Mouse (Mus musculus) c-Kit-negative CD71-positive TER-119-positive erythroid progenitor cells, embryonic 14.5 days (primary cell): ENCODE measurements around the gene Cabcoco1.

Source experiments
- DNase-seq: peaks from one replicate; pipeline ENCODE4 v3.0.0-alpha.2; 2013; ENCODE audit warnings: low read depth, low spot score

Cabcoco1 gene

DNA sequence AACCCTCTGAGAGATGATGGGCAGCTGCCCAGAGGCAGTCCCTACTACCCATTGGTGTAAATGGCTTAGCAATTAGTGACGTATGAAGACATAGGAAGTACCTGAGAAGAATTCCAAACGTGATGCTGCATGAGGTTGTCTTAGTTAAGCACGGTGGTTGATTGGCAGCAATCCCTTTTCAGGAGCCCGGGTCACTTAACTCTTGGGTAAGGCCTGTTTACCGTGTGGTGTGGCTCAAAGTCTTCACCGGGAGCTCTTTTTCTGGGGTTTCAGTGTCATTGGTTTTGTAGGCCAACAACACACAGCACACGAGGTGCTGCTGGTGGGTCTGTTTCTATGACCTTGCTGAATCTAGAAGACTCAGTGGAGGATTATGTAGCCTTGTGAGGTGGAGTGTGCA lies 105.9 kb downstream of the Cabcoco1 start:
- no peak for DNase-seq

DNA sequence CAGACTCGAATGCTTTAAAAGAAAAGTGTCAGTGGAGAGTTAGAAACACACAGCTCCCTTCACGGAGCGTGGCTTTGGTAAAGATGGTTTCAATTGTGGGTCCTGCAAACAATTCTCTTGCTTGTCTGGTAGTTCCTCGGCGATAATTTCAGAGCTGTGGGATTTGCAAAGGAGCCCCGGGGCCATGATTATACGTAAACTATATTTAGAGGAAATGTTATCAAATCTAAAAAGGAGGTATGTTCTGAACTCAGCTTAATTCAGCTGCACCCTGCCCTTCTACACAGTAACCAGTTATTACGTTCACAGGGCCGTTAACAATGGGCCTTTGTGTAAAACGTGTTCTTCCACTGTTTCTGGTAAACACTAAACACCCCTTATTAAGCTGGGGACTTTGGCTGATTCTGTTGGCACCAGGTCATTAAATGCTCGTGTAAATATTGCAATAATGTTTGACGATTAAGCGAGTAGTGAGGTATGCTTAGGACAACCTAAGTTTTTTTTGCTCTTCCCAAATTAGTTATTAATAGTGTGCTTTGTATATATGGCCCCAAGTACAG lies 106.6 kb downstream of the Cabcoco1 start:
- no peak for DNase-seq

DNA sequence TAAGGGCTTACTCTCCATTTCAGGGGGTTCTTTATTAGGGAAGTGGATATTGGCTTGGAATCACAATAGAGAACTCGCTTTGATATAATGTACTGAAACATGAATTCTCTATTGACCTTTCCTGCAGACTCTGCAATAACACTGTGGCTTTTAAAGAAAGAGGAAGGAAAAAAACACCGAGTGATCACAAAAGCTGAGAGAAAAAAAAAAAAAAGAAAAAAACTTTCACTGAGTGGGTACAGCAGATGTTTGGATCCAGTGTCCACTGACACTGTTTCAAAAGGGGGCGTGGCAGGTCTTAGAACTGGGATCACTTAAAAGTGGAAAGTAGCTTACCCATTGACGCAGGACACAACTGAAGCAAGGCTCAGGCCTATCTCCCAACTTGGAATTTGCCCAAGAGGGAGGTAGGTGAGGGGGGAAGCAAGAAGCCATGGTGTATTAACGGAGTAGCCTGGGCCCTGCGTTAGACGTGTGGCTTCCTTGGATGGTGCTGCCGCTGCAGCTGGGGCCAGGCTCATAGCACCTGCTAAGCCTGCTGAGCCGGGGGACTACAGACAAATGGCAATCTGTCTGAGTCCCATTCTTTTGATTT lies 107.6 kb downstream of the Cabcoco1 start:
- no peak for DNase-seq

DNA sequence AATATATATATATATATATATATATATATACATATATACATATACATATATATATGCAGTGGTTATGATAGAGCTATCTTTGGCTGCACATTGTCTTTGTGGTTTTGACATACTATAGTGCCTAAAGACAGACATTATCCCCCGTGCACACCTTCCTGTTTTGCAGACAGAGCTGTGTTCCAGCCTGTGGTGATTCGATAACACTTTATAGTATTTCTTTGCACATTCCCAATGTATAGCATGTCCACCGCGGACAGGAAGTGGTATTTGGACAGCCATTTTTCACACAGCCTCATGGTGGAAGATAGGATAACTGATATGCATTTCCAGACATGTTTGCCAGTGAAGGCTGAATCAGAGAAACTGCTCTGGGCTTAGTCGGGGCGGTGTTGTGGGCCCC lies 110.3 kb downstream of the Cabcoco1 start:
- no peak for DNase-seq

DNA sequence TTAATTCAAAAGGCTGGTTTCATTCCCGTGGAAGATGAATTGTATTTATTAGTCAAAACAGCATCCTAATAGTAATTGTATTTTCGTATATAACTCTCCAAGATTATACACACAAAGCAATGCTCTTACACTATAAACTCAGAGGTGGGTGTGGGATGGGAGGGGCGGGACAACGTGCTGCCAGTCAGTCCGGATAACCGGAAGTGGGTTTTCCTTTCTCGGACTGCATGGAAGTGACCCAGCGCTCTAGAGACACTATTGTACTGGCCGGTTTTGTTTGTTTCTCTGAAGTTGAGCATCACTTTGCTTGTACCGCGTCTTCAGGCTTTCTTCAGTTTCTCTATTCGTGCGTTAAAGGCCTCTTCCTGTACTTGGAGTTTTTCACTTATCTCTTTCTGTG lies 110.8 kb downstream of the Cabcoco1 start:
- DNase-seq: no peak

DNA sequence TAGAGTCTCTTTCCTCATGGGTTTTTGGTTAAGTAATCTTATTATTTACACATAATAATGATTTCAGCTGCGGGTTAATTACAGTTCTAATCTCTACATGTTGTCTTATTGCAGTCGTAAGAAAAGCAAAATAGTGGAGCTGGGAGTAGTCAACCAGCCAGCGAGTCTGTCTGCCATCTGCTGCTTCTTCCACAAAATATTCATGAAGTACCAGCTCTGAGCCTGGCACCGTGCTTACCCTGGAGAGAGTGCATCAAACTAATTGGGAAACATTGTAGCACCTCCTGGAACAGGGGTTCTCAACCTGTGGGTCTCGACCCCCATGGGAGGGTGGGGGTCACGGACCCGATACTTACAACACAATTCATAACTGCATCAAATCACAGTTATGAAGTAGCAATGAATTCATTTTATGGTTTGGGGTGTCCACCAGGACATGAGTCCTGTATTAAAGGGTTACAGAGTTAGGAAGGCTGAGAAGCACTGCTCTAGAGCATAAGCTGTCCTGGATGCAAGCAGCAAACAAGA lies 121.2 kb downstream of the Cabcoco1 start:
- no peak for DNase-seq

DNA sequence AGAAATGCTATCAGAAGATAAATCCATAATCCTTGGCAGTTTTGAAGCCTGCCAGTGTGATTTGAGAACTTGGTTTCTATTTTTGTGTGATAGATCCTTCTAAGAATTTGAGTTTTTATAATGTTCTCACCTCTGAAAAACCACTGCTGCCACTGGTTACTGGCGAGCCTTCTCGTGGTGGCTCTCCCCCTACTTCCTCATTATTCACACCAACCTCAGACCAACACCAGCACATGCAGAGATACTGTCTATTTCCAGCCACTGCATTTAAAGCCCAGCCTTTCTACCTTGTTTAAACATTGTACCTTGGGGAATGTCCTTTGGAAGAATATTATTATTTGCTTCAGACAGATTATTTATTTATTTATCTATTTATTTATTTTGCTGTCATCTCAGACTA lies 121.8 kb downstream of the Cabcoco1 start:
- no peak for DNase-seq

DNA sequence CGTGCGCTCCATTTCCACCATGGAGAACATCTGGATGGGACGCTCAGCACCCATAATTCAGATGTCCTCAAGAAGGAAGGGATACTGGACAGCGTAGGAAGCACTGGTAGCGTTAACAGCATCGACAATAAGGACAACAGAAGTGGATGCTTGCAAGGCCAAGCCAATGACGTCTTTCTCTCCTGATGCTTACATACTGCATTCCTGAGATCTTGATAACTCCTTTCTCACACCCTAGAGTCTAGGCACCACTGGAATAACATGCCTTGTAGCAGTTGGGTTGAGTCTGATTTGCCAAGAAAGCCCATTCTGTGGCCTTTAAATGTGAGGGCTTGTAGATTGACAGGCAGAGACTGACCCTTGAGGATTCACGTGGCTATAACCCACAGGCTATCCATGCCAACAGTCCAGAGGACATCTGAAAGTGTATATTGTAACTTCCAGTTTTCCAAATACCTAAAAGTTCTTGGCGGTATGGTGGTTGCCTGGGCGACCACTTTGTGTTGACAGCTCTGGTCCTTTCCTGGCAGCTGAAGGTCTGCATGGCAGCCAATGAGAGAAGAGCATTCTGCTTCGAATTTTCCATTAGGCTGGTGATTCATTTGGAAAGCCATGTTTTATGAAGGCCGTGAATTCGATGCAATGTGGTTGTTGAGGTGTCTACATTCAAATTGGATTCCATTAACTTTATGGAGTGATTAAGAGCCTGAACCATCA lies 124.5 kb downstream of the Cabcoco1 start:
- DNase-seq: no peak

DNA sequence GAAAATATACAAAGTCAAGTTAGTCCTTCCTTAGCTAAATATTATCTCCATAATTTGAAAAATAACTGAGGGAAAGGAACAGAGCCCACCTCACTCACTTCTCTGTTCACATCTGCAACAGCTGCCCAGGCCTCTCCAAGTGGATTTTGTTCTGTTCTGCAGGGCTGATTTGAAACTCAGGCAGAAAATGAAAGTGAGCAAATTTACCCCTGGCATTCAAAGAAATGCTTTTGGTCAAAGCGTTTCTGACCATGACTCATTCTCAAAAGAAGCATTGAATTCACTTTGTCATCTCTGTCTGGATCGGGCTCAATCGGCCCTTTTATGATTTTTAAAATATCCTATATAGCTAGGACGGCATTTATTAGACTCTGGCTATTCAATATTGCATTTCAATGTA lies 135.8 kb downstream of the Cabcoco1 start:
- no peak for DNase-seq

DNA sequence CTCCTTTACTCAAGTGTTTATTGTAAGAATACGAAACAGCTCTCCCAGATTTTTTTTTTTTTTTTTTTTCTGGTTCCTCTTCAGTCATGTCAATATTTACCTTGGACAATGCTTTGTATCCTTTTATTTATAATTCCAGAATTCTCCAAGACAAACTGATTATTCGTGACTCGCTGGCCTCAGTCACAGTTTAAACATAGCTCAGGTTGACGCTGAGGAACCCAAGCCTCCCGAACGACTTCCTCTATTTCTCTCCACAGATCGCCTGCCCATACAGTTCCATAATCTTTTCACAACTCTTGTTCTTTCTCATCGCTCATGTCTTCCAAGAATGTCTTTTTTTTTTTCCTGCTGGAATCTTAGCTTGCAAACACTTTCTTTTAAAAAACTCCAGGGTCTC lies 144.9 kb downstream of the Cabcoco1 start:
- no peak for DNase-seq

DNA sequence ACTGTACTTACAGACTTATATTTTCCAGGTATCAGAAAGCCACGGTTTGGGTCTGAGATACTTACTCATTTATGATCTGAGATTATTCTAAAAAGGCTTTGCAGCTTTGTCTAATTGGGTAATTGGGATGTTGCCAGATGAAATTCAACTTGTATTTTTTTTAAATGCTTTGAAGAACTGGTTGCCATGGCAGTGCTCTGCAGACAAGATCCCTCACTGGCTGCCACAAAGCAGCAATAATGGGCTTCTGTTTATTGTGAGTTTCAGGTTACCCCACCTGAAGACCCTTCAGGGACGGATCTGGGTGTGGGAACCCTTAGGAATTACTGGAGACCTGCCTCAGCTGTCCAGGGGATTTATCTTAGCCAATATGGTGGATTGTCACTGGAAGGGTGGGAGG lies 145.6 kb downstream of the Cabcoco1 start:
- DNase-seq: no peak

DNA sequence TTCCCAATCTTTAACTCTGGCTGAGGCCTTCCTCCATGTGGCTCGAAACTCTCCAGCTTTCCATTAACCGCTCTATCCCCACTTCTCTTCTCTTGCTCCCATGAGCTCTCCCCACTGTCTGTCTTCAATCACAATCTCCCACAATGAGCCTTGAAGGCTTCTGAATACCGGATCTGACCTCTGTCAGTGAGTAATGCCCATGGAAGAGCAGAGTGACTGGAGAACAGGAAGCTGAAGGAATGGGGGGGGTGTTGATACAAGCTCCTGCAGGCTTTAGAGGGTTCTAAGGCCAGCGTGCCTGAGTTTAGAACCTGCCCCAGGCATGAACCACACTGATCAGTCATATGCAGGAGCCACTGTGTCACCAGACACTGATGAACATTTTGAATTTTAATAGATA lies 150.1 kb downstream of the Cabcoco1 start:
- no peak for DNase-seq

DNA sequence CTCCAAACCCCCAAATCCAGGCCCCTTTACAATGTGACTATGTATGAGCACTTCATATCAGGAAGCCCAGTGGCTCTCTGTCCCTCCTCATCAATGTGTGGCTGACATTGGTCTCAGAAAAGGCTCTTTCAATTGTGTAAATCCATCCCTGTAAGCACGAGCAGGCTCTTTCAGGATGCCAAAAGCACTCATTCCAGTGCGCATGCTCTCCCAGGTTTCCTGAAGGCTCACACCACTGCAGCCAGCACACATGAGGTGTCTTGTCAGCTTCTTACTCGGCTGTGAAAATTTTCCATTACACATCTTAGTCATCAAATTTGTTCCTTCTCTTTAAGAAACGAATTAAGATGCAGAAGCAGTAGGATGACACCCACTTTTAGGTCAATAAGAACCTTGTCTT lies 152.9 kb downstream of the Cabcoco1 start:
- no peak for DNase-seq

DNA sequence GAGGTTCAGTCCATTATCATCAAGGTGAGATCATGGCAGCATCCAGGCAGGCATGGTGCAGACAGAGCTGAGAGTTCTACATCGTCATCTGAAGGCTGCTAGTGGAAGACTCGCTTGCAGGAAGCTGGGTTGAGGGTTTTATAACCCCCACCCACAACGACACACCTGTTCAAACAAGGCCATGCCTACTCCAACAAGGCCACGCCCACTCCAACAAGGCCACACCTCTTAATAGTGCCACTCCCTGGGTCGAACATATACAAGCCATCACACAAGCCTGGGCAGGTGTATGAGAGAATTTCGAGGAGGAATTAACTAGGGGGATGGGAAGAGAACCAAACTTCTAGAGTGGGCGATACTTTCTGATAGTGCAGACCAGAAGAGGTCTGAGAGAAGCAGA lies 153.6 kb downstream of the Cabcoco1 start:
- no peak for DNase-seq
